Mouse (Mus musculus) myocyte (in vitro differentiated cells): ENCODE results near the gene Rbm38.

Experiments
- MYOG ChIP-seq, 3 experiments: IDR thresholded peaks; one replicate each; pipeline ENCODE4 v1.6.1; 2011; ENCODE audit warnings: control low read depth in 2 of 3, low read depth in 2 of 3, mild to moderate bottlenecking in 2 of 3; ENCODE audit not compliant: insufficient read length in 2 of 3, control insufficient read depth in 1 of 3, insufficient read depth in 1 of 3
- POLR2A ChIP-seq: IDR thresholded peaks from one replicate; pipeline ENCODE4 v1.6.1; 2011; ENCODE audit warnings: low read depth, mild to moderate bottlenecking, control low read depth, moderate library complexity; ENCODE audit not compliant: insufficient read length
- POLR2AphosphoS2 ChIP-seq: IDR thresholded peaks from one replicate; pipeline ENCODE4 v1.6.1; 2011; ENCODE audit warnings: low read depth, control low read depth; ENCODE audit not compliant: insufficient read length
- TCF12 ChIP-seq: IDR thresholded peaks from one replicate; pipeline ENCODE4 v1.6.1; 2011; ENCODE audit warnings: mild to moderate bottlenecking, control low read depth; ENCODE audit not compliant: poor library complexity, insufficient read depth, severe bottlenecking
- USF1 ChIP-seq: IDR thresholded peaks from one replicate; pipeline ENCODE4 v1.6.1; 2011; ENCODE audit warnings: low read depth, mild to moderate bottlenecking, control low read depth, moderate library complexity

- TF ChIP-seq POLR2A = no peak
- no peak for TF ChIP-seq USF1
- no peak for TF ChIP-seq TCF12
- no peak for TF ChIP-seq POLR2AphosphoS2
- TF ChIP-seq MYOG (IDR thresholded peaks at IDR 0.05; ENCODE audit: control insufficient read depth in 1 of 3, insufficient read depth in 1 of 3, insufficient read length in 2 of 3, low read depth in 2 of 3) = peak in 1 of 3 experiments; percentile 38
Measured at GRCm38 (mm10) chr2:173022056-173022681, 1.9 kb downstream of the Rbm38 start.
